Mouse (Mus musculus) CD4-positive, CD25-positive, alpha-beta regulatory T cell, adult 9 weeks (primary cell): ENCODE measurements around the gene Zfp948. TPM values are rescaled to one million over a fixed set of nuclear protein-coding genes. Genes with fewer than 3 reads are reported as not detected.

Source experiments
- polyA plus RNA-seq: library from polyadenylated mRNA; unstranded; fragments of 100-300 nt; shearing (Covaris generic); gene quantifications from one replicate; pipeline ENCODE4 v1.2.1, GENCODE M21; 2017

The Zfp948 gene
- 5.6 TPM for polyA plus RNA-seq

DNA sequence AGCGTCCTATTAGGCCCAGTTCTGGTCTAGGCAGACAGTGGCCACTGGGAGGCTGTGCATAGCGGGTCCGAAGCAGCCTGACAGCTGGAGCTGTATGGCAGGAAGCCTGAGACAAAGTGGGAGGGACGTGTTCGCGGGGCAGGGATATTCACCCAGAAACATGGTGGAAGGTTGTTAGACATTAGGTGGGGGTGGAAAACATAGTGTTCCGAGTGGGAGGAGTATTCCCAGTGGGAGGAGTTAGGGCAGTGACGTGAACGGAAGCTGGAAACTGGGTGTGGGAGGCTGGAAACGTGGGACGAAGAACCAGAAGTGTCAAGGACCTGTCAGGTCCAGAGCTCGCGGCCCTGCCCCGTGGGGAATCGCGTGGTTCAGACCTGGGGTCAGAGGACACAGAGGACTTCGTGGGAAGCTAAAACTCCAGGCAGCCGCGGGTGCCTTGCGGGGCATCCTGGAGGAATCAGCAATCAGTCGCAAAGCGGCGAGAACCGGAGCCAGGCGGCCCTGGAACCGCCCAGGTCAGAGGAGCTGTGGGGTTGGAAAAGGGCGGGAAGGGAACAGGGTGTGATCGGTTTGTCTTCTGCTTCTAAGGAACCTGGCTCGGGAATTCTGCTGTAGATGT, at the start of gene Zfp948:
Gene Zfp948, plus strand, starts transcription at position 281 of the 622 bp plus-strand sequence.

DNA sequence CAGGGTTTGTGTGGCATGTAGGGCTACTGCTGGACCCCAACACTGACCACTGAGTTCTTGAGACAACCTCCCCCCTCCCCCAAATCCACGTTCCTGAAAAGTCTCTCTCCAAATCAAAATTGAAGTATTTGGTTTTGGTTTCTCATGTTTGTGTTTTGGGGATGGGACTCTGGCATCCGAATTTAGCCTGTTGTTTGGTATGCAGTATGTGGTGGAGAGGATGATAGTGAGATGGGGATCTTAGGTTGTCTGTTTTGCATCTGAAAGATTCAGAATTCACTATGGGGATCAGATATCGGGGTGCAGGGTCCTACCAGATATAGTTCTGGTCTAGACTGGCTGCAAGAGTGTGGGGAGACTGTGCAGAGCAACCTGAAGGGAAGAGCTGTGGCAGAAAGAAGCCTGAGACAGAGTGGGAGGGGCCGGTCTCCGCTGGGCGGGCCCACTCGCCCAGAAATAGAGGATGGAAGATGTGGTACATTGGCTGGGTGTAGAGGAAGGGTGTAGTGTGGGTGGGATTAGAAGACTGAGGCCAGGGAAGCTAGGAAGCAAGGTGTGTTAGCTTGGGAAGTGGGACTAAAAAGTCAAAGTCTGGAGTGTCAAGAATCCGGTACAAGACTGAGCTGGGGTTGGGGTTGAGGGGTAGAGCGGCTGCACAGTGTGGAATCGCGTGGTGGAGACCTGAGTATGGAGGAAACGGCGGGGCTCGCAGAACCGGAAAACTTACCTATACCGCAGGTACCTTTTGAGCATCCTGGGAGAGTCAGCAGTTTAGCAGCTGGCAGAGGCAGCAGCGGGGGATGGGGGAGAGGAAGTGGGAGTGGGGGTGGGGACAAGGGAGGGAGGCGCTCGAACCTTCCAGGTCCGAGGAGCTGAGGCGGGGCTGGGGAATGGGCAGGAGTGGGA, 31.5 kb upstream of the Zfp948 start, which contains the start of gene Zfp52:
Gene Zfp52, plus strand, starts transcription at position 444 of the 906 bp plus-strand sequence.

Other genes starting within 250 kb of the Zfp948 start
- gene Zfp677, start 183.3 kb upstream of the Zfp948 start, polyA plus RNA-seq: 23.8 TPM
- 13.3 TPM for gene Zfp54, start 143.8 kb upstream of the Zfp948 start, polyA plus RNA-seq
- 47.8 TPM for gene Zfp51, start 116.6 kb upstream of the Zfp948 start, polyA plus RNA-seq
- 65.7 TPM for gene Zfp53, start 78.0 kb upstream of the Zfp948 start, polyA plus RNA-seq
- 22.9 TPM for gene Zfp52, start 31.5 kb upstream of the Zfp948 start, polyA plus RNA-seq
- 16.7 TPM for gene Zfp983, start 83.6 kb downstream of the Zfp948 start, polyA plus RNA-seq
- 16.0 TPM for gene Gm10226, start 124.9 kb downstream of the Zfp948 start, polyA plus RNA-seq
- gene Zfp760, start 140.7 kb downstream of the Zfp948 start, polyA plus RNA-seq: 5.5 TPM
- 0.71 TPM for gene Zfp229, start 163.8 kb downstream of the Zfp948 start, polyA plus RNA-seq